Mouse (Mus musculus) embryo, embryonic 10.5 days (tissue): ENCODE data around the gene Tex2.
A peak's percentile ranks its signal among the peaks of the same experiment; 100 is the strongest.

Experiments
- DNase-seq: peaks from one replicate; pipeline ENCODE4 v3.0.0-alpha.2; 2015; ENCODE audit warnings: low spot score

The Tex2 gene

DNA sequence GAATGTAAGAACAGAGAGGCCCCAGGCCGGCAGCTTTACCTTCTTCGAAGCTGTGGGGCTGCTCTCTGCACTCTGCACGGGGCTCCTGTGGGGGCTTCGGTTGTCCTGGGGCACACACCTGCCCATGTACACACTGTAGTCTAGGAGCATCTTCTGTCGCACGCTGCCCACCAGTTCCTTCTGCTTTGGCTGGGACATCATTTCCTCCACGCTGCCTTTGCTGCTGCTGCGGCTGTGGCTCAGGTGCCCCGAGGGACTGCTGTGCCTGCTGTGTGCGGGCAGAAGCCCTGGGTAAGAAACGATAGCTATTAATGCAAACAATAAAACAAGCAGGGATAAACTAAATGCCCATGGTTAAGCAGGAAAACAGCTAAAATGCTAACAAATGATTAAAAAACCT, 69.1 kb downstream of the Tex2 start:
- DNase-seq: no peak

DNA sequence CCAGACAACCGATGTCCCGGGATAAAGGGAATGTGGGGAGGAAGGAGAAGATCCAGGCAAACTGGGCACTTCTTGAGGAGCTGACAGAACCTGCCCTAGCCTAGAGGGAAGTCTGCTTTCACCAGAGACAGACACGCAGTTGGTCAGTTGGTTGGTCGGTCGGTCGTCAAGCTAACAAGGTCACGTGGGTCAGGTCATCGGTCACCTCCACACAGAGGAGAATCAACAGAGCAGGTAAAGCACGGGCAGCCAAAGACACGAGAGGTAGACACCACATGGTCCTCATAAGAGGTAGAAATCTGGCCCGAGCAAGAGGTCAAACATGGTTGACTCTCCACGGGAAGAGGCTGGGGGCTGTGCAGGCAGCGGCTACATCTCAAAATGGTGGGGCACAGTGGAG, 70.2 kb downstream of the Tex2 start:
- no peak for DNase-seq

DNA sequence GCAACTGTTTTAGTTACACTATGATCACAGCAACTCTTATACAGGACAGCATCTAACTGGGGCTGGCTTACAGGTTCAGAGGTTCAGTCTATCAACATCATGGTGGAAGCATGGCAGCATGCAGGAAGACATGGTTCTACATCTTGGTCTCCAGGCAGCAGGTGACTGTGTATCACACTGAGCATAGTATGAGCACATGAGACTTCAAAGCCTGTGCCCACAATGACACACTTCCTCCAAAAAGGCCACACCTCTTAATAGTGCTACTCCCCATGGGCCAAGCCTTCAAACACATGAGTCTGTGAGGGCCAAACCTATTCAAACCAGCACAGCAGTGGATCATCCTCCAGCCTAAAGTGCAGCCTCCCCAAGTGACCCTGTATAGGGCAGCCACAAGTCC, 70.8 kb downstream of the Tex2 start:
- DNase-seq: no peak

DNA sequence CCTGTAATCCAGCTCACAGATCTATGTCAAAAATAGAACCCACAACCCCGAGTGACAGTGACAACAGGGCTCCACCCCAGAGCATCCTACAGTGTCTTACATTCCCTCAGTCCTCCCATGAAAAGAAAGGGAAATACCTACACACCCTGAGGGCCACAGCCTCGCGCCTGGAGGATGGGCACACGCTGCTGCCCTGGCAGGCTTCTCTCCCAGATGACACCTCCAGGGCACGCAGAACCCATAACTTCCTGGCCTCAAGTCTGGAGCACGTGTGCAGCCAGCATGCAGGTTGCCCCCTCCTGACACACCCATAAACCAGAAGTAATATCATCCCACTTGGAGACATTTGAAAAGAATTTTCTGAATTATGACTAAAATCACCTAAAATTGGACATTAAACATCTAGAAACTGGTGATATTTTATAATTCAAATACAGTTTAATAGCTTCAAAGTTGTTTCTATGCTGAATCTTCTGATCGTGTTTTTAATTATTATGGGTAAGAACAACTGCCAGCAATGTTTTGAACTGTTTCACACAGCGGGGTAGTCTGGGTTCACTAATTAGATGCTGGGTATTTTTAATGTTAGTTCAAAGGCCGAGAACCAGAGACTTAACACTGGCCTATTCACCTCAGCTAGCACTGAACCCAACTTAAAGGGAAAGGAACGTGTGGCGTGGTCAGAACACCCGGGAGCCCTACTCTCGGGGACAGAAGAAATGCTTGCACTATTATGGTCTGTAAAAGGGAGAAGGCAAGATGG, 72.5 kb downstream of the Tex2 start:
- DNase-seq: no peak

DNA sequence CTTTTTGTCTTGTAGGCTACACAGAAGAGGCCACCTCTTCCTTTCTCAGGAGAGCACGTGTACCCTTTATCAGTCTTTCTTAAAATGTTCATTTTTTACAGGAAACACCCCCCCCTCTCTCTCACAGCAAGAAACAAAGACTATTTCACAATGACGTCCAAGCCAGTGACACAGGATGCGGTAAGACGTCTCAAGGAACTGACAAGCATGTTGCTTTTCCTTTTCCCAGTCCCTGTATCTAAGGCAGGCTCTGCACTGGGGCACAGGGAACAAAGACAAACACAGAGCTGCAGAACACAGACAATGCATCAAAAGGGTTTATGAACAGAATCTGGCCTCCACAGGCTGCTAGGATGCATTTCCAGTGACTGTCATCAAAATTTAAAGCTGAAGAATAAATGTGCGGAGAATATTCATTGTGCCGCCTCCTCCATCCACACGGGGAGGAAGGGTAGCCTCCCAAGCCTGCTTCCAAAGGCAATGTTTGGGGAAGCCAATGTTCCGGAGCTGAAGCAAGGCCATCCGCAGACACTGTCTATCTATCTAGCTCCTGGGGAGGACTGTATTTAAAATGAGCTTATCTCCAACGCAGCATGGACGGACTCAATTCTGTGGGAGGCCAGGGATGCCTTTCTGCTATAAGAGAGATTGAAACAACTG, 76.8 kb downstream of the Tex2 start:
- DNase-seq: no peak

DNA sequence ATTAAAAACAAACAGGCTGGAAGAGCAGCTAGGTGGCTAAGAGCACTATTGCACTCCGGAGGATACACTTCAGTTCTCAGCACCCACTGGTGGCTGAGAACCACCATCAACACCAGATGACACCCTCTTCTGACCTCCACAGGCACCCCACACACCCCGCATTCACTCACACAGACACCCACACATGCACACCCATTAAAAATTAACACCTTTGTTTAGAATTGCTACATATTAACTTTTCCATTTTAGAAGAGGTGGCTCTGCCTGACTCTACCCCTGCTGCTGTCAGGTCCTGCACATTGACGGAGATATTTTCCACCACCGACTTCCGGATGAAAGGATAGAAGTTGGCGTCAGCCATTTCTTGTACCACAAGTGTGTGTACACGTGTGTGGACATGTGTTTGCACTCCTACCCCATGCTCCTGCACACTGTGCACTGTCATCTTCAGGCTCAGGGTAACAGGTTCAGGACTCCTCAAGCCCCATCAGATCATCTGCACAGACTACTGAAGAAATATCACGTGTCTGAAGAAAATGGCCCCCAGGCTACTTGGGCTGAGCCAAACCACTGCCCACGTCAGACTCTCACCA, 77.5 kb downstream of the Tex2 start:
- no peak for DNase-seq

DNA sequence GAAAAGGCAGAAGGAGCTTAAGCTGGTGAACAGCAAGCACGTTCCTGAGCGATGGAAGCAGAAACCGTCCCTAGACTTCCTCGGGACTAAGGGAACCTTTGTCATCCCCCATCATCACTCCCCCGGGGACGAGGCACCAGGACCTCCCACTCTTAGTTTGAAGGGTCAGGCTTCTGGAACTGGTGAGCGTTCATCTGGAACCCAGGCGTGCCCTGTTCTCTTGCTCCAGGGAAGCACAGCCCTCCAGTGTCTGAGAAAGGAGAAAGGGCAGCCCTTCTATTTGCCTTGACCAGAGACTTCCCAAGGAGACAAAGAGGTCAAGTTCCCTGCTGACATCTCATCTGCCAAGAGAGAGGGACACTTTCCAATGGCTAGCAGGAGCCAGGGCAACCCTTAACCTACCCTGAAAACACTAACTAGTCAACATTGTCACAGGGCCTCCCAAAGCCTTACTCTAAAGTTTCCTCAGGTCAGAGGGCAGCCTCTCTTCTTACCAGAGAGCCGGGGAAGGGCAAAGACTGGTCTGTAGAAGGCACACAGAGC, 80.9 kb downstream of the Tex2 start:
- no peak for DNase-seq

DNA sequence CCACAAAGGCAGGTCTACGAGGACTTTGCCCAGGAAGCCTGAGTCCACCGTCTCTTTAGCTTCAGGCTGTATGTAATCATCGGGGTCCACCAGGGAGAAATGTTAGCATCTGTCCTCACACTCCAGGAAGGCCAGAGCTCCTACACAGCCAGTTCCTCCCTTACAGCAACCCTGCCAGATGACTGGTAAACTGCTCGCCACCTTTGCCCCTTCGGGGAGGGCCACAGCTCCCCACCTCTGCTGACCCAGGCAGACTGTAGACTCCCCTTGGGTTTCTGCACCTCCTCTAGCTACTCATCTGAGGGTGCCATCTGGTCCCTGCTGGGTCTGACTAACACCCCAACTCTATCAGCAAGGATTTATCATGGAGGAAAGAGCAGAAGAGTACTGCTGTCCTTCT, 83.4 kb downstream of the Tex2 start:
- DNase-seq: no peak

DNA sequence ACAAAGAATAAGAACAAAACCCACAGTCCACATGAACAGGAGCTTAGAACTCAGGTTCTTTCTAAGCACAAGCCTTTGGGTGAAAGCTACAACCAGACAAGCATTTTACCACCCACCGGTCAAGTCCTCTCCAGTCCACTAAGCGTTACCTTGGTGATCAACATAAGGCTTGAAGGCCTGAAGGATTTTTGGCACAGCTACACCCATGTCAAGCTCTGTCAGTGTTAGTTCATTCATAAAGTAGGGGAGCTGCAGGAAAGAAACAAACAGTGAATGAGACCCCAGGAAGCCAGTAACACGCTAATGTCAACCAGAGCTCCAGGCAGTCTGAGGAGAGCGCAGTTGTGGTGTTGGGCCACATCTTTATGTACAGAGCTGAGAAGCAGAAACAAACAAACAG, 84.1 kb downstream of the Tex2 start:
- DNase-seq: no peak

DNA sequence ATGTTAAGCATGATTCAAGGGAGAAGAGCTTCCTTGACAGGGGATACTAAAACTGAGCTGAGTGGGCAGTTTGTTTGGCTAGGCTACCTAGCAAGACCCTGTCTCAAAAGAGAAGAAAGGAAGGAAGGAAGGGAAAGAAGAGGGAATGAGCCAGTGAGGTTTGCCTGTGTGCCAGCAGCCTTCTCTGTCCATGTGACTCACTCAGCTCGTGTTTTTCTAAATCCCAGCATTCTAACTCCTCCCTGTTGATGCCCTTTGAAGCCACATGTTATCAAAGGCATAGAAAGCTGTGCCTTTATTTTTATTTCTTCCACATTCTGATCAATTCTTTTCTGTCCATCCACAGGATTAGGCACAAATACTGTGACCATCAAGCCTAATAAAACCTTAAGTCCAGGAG, 85.3 kb downstream of the Tex2 start:
- DNase-seq: no peak

DNA sequence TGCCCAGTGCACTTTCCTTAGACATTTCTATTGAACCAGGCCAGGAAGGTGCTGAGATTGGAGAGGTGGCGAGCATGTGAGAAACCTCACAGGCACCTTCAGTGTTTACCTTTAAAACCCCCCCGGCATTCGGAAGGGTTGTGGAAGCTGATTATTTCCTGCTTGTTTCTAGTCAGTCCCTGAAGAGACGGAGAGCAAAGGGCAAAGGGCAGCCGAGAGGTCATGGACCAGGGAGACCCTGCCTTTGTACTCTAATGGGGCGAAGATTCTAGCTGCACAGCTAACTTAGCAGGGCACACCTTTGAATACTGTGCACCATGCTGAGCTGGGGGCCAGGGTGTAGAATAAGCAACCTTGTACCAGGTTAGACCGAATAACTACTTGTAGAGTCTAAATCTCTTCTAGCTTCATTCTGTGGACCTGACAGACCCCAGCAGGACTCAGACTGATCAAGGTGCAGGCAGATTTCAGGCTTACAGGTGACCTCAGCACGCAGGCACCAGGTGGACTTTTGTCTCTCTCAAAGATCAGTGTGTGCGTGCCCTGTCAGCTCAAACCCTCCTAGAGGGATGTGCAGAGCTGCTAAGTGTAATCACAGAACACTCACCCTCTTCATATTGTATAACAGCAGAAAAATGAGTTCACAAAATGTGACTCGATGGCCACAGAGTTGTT, 85.9 kb downstream of the Tex2 start:
- DNase-seq: peak; percentile 63

DNA sequence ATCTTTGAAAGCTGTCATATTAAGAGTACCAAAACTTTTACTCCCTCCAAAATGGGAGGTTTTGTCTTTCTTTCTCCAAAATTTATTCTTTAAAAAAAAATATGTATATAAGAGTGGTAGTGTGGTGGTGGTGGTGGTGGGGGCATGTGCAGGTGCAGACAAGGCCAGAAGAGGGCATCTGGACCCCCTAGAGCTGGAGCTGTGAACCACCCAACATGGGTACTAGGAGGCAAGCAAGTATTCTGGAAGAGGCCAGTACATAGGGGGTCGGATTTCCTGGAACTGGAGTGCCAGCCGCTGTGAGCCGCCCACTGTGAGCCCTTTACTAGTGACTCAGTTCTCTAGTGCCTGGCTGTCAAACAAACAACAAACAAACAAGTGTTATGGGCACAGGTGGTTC, 90.7 kb downstream of the Tex2 start:
- DNase-seq: no peak

DNA sequence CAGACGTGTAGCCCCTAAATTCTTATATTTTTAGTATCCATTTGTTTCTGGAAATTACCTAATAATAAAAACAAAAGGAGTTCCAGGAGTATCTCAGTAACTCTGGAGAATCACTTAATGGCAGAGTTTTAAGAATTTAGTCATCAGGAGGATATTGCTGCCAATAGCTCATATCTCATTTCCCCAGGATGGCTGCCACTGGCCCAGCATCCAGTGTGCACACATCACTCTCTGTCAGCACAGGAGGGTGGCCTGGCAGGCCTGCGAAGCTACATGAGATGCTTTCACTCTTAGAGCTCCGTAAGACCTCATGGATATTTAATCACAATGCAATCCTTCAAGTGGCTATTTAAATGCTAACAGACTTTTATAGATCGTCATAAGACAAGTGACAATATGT, 91.6 kb downstream of the Tex2 start:
- no peak for DNase-seq

DNA sequence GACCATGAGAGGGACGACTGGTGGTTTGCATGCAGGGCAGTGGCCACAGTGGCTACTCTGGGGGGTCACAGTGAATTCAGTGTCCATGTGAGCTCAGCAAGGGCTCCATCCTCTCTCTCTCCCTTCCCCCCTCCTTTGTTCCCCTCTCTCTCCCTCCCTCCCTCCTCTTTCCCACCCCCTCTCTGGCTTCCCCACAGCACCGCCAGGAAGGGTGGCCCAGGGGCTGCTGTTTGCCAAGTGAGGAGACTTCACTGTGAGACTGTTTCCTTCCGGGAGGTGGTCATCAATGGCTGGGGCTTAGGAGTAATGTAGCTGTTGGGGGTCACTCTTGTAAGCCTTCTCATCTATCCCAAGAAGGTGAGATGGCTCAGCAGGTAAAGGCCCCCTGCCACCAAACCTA, 92.8 kb downstream of the Tex2 start:
- DNase-seq: no peak

DNA sequence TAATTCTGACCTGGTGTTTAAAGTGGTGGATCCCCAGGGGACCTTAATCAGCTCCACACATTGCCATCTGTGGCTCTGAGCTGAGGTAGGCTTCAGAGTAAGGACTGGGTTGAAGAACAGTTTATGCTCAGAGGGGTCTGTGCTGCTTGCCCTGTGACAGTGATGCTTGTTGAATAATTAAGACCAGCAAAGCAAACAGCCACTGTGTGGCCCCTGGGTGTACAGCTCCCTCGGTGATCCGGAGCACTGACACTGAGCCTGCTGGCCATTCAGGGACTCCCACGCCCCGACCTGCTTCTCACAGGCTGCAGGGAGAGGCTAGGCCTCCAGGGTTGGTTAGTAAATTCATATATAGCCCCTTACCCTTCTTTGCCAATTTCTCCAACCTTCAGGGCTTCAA, 93.7 kb downstream of the Tex2 start:
- DNase-seq: no peak

DNA sequence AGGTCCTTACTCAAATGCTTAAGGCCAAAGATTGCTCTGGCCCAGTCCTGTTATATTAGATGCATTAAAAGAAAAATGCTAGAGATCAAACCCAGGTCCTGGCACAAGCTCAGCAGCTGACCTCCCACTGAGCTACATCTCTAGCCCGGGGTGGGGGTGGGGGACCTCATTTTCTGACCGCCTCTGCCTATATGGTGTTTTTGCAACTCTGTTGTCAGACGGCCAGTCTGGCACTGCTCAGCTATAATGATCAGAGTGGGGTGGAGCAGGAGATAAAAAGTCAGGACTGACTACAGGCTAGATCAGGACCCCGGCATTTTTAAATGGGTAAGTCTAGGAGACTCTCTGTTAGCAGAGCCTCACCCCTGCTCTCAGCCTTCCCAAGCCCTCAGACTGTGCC, 94.8 kb downstream of the Tex2 start:
- no peak for DNase-seq

DNA sequence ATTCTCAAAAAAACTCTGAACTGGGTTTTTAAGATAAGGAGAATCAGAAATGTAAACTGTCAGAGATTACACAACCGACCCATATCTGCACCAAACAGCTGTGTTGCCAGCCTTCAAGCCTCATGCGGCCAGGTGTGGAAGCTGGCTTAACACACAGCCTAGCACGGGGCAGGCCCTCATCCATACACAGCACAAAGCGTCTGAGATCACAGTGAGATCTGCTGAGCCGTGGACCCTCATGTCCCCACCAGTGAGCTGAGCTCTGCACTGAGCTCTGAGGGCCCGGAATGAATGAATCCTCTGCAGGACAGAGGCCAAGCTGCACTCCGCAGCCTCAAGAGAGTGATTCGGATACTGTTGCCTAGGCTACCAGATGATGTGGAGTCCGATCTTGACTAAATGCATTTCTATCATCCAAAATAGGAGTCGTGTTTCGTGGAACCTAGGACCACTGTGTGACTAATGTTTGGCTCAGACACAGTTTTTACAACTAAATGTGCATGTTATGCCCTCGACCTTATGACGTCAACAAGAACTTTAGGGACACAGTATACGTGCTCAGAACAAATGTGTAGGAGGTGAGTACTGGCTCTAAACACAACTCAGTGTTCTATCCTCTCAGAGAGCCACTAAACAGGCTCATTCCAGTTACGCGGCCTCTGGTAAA, 98.0 kb downstream of the Tex2 start:
- no peak for DNase-seq

DNA sequence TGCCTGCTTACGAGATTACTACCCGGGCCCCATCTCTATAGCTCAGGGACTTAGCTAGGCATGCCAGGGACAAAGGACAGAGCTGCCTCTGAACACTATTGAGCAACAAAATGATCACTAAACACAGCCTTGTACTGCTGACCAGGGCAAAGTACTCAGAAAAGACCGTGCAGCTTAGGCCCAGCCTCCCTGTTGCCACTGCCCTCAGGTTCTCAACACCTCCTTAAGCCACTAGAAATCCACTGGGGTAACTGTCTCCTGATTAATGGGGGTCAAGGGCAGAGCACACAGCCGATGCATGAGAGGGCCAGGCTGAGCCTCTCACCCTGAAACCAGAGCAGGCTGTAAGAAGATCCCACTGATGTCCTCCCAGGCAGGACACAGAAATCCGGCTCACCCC, 98.8 kb downstream of the Tex2 start:
- DNase-seq: no peak

DNA sequence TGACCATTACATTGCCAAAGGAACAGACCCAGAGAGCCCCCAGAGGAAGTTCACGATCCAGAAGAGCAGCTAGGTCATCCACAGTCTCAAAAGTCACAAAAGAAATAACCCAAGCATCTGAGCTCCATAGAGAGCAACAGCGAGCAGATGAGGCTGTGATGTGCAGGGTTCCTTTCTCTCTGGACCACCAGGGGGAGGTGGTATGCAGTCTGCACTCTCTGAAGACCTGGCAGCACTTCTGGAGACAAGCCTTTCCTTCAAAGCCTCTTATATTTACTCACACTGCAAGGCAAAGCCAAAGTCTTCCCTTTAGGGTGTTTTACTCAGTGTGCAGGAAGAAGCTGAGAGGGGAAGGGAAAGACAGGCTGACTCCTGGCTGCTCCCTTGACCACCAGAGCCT, 100.1 kb downstream of the Tex2 start:
- peak; percentile 76 for DNase-seq

DNA sequence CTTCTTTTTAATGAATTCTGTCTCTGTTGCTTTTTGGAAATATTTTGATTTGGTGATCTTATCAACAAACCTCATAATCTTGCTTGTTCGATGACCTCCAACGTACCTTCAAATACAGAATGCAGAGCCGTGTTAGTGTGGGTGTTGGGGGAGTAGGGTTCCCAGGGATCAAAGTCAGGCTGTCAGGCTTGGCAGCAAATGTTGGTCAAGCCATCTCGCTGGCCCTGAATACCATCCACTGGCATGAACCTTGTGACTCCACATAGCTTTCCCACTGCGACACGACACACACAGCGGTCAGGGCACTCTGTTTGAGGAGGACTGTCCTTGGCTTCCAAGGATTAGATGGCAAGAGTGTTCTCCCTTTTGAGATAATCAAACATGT, 101.2 kb downstream of the Tex2 start:
- DNase-seq: no peak

DNA sequence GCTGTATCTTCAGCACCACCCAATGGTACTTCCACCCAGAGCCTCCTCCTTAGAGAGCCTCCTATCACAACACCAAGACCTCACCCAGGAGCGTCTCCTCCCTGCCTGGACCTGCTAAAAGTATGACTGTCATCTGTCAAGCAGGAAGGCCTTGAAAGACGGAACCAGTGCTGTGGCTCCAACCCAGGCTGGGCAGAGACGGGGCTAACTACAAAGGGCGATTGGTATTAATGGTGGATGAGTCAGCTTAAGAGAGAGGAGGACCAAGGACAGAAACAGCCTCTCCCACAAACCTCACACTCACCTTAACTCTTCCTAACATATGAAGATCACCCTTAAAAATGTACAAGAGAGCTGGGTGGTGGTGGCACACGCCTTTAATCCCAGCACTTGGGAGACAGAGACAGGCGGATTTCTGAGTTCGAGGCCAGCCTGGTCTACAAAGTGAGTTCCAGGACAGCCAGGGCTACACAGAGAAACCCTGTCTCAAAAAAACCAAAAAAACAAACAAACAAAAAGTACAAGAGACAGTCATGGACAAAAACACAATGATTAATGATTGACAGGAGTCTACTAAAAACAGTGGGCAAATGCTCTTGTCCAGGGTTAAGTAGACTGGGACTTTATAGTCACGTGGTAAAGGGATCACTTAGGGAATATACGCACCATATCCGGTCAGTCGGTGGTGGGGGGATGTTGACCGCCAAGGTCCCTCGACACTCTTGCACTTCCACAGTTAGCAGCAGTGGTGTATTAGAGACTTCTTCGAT, 101.8 kb downstream of the Tex2 start:
- DNase-seq: no peak

DNA sequence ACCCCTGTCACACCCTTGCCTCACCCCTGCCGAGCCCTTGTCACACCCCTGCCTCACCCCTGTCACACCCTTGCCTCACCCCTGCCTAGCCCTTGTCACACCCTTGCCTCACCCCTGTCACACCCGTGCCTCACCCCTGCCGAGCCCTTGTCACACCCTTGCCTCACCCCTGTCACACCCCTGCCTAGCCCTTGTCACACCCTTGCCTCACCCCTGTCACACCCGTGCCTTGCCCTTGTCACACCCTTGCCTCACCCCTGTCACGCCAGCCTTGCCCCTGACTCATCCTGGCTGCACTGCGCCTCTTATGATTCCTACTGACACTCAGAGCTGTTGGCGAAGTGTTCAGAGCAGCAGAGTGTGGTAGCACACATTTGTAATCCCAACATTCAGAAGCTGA, 105.6 kb downstream of the Tex2 start:
- no peak for DNase-seq
